Comparison of ENCODE assay signal across 12 mouse cellular contexts in genomic region chr1:118913414-118914385, GRCm38 (mm10).
DNase-seq lines count a peak whose midpoint lies in the region; ATAC-seq lines count a peak whose summit lies in the region.
"Had no signal": no experiment of that assay in that cellular context is flagged by ENCODE, and none has a peak within 500 bp of the region (broad histone marks: within the 10 kb centered on the region; RNA-seq: fewer than 3 reads in every experiment).

No protein-coding gene starts in this region.

- peak overlapping the region; percentile 36 for H3K4me2 ChIP-seq in forebrain, embryonic 12.5 days
- H3K4me2 ChIP-seq in limb, embryonic 15.5 days = no peak overlapping the region
- H3K4me2 ChIP-seq in midbrain, embryonic 12.5 days (replicated peaks) = 0 out of 2 replicates have a peak overlapping the region, but pooled peaks have one; percentile 2

- H3K27ac ChIP-seq in heart, embryonic 10.5 days = 0 out of 2 replicates have a peak overlapping the region, but pooled peaks have one; percentile 36
- H3K27ac ChIP-seq in forebrain, embryonic 12.5 days = peak overlapping the region; percentile 94
- H3K27ac ChIP-seq in limb, embryonic 15.5 days = peak overlapping the region; percentile 55; the same call in 1 of the 2 replicates
- peak overlapping the region; percentile 39 for H3K27ac ChIP-seq in midbrain, embryonic 12.5 days (replicated peaks)

- ATAC-seq in forebrain, embryonic 12.5 days (ENCODE audit: low FRiP score) = no peak
- no peak for ATAC-seq in limb, embryonic 15.5 days (ENCODE audit: insufficient number of reproducible peaks, low FRiP score, low TSS enrichment, low read depth)
- no peak for ATAC-seq in midbrain, embryonic 12.5 days (ENCODE audit: low FRiP score, low read depth)

- H3K36me3 ChIP-seq in heart, embryonic 10.5 days = no peaks in the 10 kb centered on the region
- no peaks in the 10 kb centered on the region for H3K36me3 ChIP-seq in forebrain, embryonic 12.5 days (replicated peaks)
- H3K36me3 ChIP-seq in limb, embryonic 15.5 days = 0 out of 2 replicates have a peak, but pooled peaks cover 5% of the 10 kb centered on the region
- no peaks in the 10 kb centered on the region for H3K36me3 ChIP-seq in midbrain, embryonic 12.5 days

- WGBS in heart, embryonic 10.5 days = 40% methylated on average over 17 of the region's 17 CpGs
- 18% methylated on average over 17 of the region's 17 CpGs for WGBS in forebrain, embryonic 12.5 days
- 49% methylated on average over 17 of the region's 17 CpGs for WGBS in limb, embryonic 15.5 days
- WGBS in midbrain, embryonic 12.5 days = 34% methylated on average over 17 of the region's 17 CpGs

- H3K4me1 ChIP-seq in heart, embryonic 10.5 days = peaks cover 56% of the 10 kb centered on the region
- peaks cover 86% of the 10 kb centered on the region for H3K4me1 ChIP-seq in forebrain, embryonic 12.5 days
- H3K4me1 ChIP-seq in limb, embryonic 15.5 days = peaks cover 71% of the 10 kb centered on the region
- peaks cover 76% of the 10 kb centered on the region for H3K4me1 ChIP-seq in midbrain, embryonic 12.5 days

- no peak for DNase-seq in heart, embryonic 10.5 days (ENCODE audit: low spot score)
- no peak for DNase-seq in heart, postnatal 36 days
- DNase-seq in left cerebral cortex, postnatal 14 days (ENCODE audit: low spot score in 2 of 2) = no peak
- no peak for DNase-seq in right cerebral cortex, postnatal 10 days (ENCODE audit: low spot score in 2 of 2)
- no peak for DNase-seq in adrenal gland, postnatal 10 days
- DNase-seq: adrenal gland, postnatal 36 days; B cell, adult 2 months; gastrocnemius, postnatal 14 days; kidney, postnatal 25 days had no signal

- no peak overlapping the region for H3K4me3 ChIP-seq in heart, embryonic 10.5 days
- no peak overlapping the region for H3K4me3 ChIP-seq in forebrain, embryonic 12.5 days (replicated peaks)
- no peak overlapping the region for H3K4me3 ChIP-seq in limb, embryonic 15.5 days
- H3K4me3 ChIP-seq in midbrain, embryonic 12.5 days = no peak overlapping the region

- 0 out of 2 replicates have a peak, but pooled peaks cover 3% of the 10 kb centered on the region for H3K27me3 ChIP-seq in heart, embryonic 10.5 days (ENCODE audit: insufficient read depth, poor library complexity, severe bottlenecking)
- peaks cover 42% of the 10 kb centered on the region for H3K27me3 ChIP-seq in forebrain, embryonic 12.5 days
- no peaks in the 10 kb centered on the region for H3K27me3 ChIP-seq in limb, embryonic 15.5 days
- peaks cover 28% of the 10 kb centered on the region for H3K27me3 ChIP-seq in midbrain, embryonic 12.5 days

- H3K9me3 ChIP-seq in heart, embryonic 10.5 days = no peaks in the 10 kb centered on the region
- no peaks in the 10 kb centered on the region for H3K9me3 ChIP-seq in forebrain, embryonic 12.5 days
- no peaks in the 10 kb centered on the region for H3K9me3 ChIP-seq in limb, embryonic 15.5 days
- H3K9me3 ChIP-seq in midbrain, embryonic 12.5 days = no peaks in the 10 kb centered on the region

- intact Hi-C loops in heart, postnatal 36 days (cut with DNase I) = no loop called here
- intact Hi-C loops in left cerebral cortex, postnatal 14 days (cut with DNase I) = no loop called here

- H3K9ac ChIP-seq in forebrain, embryonic 12.5 days = 0 out of 2 replicates have a peak overlapping the region, but pooled peaks have one; percentile 4
- no peak overlapping the region for H3K9ac ChIP-seq in limb, embryonic 15.5 days
- H3K9ac ChIP-seq in midbrain, embryonic 12.5 days (replicated peaks) = no peak overlapping the region; the same call in 1 of the 2 replicates

Comparison
In these comparisons a context has a peak if more than half of its experiments do, and no peak if none do; other contexts are left out.
1. H3K27ac ChIP-seq: peak in every context shown above with its lines; median percentile 94 in forebrain, embryonic 12.5 days; 55 in limb, embryonic 15.5 days; 39 in midbrain, embryonic 12.5 days; 36 in heart, embryonic 10.5 days.